Mouse (Mus musculus) fibroblast of lung, adult 2 months (primary cell): Measurements from ENCODE around the gene Itsn1.
A peak's percentile ranks its signal among the peaks of the same experiment; 100 is the strongest.

Experiments
- DNase-seq: peaks from one replicate; pipeline ENCODE4 v3.0.0-alpha.2; 2011; ENCODE audit warnings: low read depth

Gene Itsn1

GRCm38 (mm10) chr16:91847525-91848225 lies 118.6 kb downstream of the Itsn1 start:
- DNase-seq: no peak

- no peak for DNase-seq
Measured at GRCm38 (mm10) chr16:91848505-91848904, 119.4 kb downstream of the Itsn1 start.

DNA sequence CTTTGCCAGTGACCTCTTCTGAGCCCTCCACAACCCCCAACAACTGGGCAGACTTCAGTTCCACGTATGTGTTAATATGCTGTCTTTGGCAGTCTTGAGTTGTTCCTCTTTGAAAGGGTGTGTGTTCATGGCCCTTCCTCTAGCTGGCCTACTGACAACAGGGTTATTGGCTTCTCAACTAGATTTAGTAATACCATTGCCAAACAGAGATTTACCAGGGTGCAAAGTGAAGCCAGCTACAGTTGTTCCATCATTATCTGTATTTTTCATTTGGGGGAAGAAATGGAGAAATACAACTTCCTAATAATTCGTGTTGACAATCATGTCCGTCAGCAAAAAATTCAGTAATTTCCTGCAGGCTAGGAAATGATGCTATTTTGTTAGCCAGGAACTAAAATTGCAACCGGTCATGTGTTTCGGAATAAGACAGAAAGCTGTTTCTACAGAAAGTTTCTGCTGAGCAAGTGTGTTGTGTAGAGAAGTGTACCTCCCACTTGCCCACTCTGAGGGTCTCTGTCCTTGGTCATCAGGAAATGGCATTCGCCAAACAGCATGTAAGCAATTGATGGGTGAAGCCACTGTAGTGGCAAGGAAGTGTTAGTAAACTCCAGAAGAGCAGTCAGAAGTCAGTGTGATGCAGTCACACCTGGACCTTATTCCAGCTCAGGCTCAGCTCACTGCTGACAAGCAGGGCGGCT lies 120.0 kb downstream of the Itsn1 start:
- DNase-seq: peak; percentile 64

DNA sequence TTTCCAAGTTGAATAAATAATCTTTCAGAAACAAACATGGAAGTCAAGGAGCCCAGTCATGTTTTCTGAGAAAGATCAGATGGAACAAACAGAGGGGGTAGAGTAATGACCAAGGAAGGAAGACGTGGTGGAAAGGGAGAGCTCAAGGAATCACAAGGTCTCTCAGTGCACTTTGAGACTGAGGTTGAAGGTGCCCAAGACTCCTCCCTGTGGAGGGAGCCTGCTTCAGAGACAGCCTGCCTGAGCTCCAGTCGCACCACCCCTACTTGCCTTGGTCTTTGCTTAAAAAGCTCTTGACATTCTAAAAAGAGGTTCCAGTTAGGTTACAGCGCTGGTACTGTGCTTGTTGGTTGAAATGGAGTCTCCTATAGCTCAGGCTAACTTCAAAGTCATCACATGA lies 121.1 kb downstream of the Itsn1 start:
- no peak for DNase-seq

GRCm38 (mm10) chr16:91851456-91852231 lies 122.6 kb downstream of the Itsn1 start:
- DNase-seq: no peak

DNA sequence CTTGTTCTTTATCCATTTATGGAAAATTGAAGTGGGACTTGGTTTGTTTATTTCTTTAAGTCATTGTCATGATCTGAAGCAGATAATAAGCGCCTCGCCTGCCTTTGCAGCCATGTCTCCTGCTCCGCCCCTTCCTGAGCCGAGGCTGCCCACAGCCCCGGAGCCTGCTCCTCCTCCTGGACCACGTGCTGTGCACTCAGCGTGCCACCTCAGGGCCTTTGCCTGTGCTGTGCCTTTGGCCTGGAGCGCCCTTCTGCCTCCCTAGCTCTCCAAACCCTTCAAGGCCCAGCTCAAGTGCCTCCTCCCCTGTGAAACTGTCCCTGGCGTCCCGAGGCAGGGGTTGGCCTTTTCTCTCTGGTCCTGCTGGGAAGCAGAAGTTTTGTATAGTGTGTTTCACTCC lies 123.7 kb downstream of the Itsn1 start:
- DNase-seq: no peak

- no peak for DNase-seq
Measured at GRCm38 (mm10) chr16:91853223-91853622, 124.1 kb downstream of the Itsn1 start.

GRCm38 (mm10) chr16:91858695-91859094 lies 129.6 kb downstream of the Itsn1 start:
- no peak for DNase-seq

- no peak for DNase-seq
Measured at GRCm38 (mm10) chr16:91859203-91859602, 130.1 kb downstream of the Itsn1 start.

GRCm38 (mm10) chr16:91859958-91860357 lies 130.9 kb downstream of the Itsn1 start:
- no peak for DNase-seq

DNA sequence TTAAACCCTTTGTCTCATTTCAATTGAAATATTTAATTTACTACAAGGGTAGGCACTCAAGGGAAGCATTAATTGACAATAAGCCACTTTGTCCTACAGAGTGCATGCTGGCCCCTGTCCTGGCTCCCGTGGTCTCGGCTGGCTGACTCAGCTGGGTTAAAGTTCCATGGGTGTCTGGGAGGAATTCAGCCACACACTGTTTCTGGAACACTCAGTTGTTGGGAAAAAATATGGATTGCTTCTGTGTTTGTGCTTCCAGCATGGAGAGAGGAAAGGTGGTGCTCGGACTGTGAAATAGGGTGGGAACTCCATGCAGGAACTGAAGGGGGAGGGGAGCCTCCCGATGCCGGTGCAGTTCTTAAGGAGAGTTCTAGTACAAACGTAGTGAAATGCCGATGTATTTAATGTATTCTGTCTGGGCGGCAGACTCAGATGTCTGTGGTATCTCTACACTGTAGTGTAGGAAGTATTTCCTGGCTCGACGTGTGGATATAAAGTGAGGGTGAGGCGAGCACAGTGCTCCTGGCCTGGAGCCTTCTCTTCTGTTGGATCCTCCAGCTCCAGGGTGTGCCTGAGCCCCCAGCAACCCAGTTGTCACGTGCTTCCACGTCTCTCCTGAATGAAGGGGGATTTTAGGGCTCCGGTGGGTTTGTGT lies 131.5 kb downstream of the Itsn1 start:
- DNase-seq: peak; percentile 90

DNA sequence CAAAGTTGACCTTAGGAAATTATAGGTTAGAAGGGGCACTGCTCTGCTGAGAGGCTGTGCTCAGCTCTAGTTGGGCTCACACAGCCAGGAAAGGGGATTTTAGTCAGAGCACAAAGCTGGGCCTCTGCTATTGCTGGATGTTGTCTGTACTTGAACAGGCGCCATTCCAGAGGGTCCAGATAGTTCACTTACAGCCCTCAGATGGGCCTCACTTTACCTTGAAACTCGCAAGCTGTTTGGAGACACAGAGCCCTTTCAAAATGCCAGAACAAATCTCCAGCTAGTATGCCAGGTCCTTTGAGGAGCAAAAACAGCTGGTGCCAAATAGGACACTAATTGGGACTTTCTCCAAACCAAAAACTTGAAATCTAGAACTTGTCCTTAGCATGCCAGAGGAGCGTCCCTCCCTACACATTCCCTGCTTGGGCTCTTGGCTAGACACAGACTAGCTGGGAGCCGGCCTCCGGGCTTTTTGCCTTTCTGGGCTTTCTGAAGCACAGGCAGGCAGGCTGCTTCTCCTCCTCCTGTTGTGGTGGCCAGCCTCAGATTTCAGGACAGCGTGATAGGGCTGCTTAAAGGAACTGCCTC lies 132.8 kb downstream of the Itsn1 start:
- peak; percentile 87 for DNase-seq

DNA sequence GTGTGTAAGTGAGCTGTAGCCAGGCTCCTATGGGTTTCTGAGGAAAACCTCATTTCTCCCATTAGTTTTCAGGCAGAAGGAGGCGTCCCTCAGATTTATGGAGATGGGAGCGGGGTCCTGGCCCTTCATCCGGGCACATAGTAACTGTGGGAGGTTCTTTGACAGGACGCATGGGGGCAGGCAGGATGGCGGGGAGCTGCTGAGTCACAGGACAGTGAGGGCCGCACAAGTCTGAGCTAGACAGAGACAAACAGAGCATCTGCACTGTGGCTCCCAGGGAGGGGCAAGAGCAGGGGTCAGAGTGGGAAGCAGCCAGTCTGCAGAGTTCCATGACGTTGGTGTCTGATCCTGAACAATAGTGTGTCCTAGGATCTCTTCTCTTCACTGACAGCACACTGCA lies 133.8 kb downstream of the Itsn1 start:
- DNase-seq: no peak

GRCm38 (mm10) chr16:91864646-91865332 lies 135.7 kb downstream of the Itsn1 start:
- DNase-seq: no peak

- DNase-seq: no peak
Measured at GRCm38 (mm10) chr16:91865570-91866257, 136.6 kb downstream of the Itsn1 start.

DNA sequence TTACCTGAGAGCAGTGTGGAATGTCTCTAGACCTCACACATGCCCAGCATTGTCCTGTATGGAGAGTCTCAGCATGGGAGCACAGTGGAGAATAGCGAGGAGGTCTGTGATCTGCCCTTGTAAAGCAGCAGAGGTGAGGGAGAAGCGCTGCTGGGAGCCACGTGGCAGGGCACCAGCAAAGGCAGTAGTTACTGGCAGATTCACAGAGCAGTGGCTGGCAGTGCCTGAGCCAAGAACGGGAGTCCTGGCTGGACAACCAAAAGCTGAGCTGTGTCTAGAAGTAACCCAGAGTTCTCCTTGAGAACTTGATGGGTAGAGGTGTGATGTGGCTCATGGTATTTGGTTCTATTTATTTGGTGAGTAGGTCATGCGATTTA lies 137.2 kb downstream of the Itsn1 start:
- no peak for DNase-seq

- DNase-seq: no peak
Measured at GRCm38 (mm10) chr16:91867672-91868071, 138.6 kb downstream of the Itsn1 start.

- DNase-seq: no peak
Measured at GRCm38 (mm10) chr16:91868943-91869911, 140.1 kb downstream of the Itsn1 start.

- DNase-seq: no peak
Measured at GRCm38 (mm10) chr16:91870158-91870582, 141.1 kb downstream of the Itsn1 start.

- no peak for DNase-seq
Measured at GRCm38 (mm10) chr16:91871188-91871587, 142.1 kb downstream of the Itsn1 start.
